Mouse (Mus musculus) liver, embryonic 16.5 days (tissue): ENCODE data around the gene Calcoco1. TPM values are rescaled to one million over a fixed set of nuclear protein-coding genes. Genes with fewer than 3 reads are reported as not detected.

Experiments used
- ATAC-seq: fragments of 200-750 bp; cut with Nextera tagmentation; 2 replicates; pipeline ENCODE4 v1.8.0; 2017; ENCODE audit warnings: low read depth, mild to moderate bottlenecking, moderate number of reproducible peaks, moderate library complexity
- H3K27ac ChIP-seq: fragments of 300-500 bp; sonication (generic); 2 replicates; pipeline ENCODE4 v1.5.1; 2014; ENCODE audit warnings: mild to moderate bottlenecking, low read length
- H3K27me3 ChIP-seq: fragments of 300-500 bp; sonication (generic); 2 replicates; pipeline ENCODE4 v1.6.1; 2014; ENCODE audit warnings: low read depth, low read length, mixed read lengths; ENCODE audit not compliant: control insufficient read depth, insufficient read depth
- H3K36me3 ChIP-seq: fragments of 300-500 bp; sonication (generic); 2 replicates; pipeline ENCODE4 v1.6.1; 2014; ENCODE audit warnings: mild to moderate bottlenecking; ENCODE audit not compliant: control insufficient read depth, insufficient read depth
- H3K4me1 ChIP-seq: fragments of 300-500 bp; sonication (generic); 2 replicates; pipeline ENCODE4 v1.6.1; 2014; ENCODE audit warnings: low read depth, low read length, mixed read lengths; ENCODE audit not compliant: control insufficient read depth
- H3K4me2 ChIP-seq: fragments of 300-500 bp; sonication (generic); 2 replicates; pipeline ENCODE4 v1.6.1; 2014; ENCODE audit warnings: low read depth, low read length, mixed read lengths
- H3K4me3 ChIP-seq: fragments of 300-500 bp; sonication (generic); 2 replicates; pipeline ENCODE4 v1.5.1; 2014; ENCODE audit warnings: low read depth, mild to moderate bottlenecking, low read length
- H3K9ac ChIP-seq: fragments of 300-500 bp; sonication (generic); 2 replicates; pipeline ENCODE4 v1.6.1; 2014; ENCODE audit warnings: low read depth, low read length
- H3K9me3 ChIP-seq: fragments of 300-500 bp; sonication (generic); replicated peaks from 2 replicates; pipeline ENCODE4 v1.6.1; 2016; ENCODE audit warnings: low read length; ENCODE audit not compliant: control insufficient read depth
- WGBS: fragments of 180-500 bp; shearing (Covaris S2); extraction: QIAGEN DNeasy Blood & Tissue Kit; methylation state at CpG from one replicate; pipeline ENCODE4 v1.1.7; 2014; ENCODE audit not compliant: insufficient replicate concordance; 5-methylcytosine and 5-hydroxymethylcytosine counted together
- polyA plus RNA-seq: library from polyadenylated mRNA; unstranded; fragments of >200 nt; fragmentation: Nextera tagmentation; extraction: Ambion mirVana; gene quantifications from 2 replicates; pipeline ENCODE4 v1.2.1, GENCODE M21; 2015

Calcoco1 gene
- polyA plus RNA-seq, 1 experiment from 2014 or later, result 18.2 TPM

GRCm38 (mm10) chr15:102750241-102750640 lies 28.3 kb upstream of the Calcoco1 start:
- Histone ChIP-seq H3K9ac (no peak overlapping the region), H3K4me1 (no peaks in the 10 kb centered on the region), H3K27me3 (peaks cover 46% of the 10 kb centered on the region), H3K4me2 (no peak overlapping the region), H3K9me3 (no peaks in the 10 kb centered on the region), H3K27ac (no peak overlapping the region), H3K36me3 (no peaks in the 10 kb centered on the region), H3K4me3 (no peak overlapping the region)
- ATAC-seq, result no peak
- 51% methylated on average over 5 of the region's 5 CpGs for WGBS

- Histone ChIP-seq H3K27ac (no peak overlapping the region), H3K27me3 (peaks cover 53% of the 10 kb centered on the region), H3K4me2 (no peak overlapping the region), H3K36me3 (no peaks in the 10 kb centered on the region), H3K9ac (no peak overlapping the region), H3K4me1 (no peaks in the 10 kb centered on the region), H3K9me3 (no peaks in the 10 kb centered on the region), H3K4me3 (no peak overlapping the region)
- no peak for ATAC-seq
- 64% methylated on average over 1 of the region's 1 CpGs for WGBS
Measured at GRCm38 (mm10) chr15:102749103-102749502, 27.1 kb upstream of the Calcoco1 start.

- WGBS, result 29% methylated on average over 8 of the region's 8 CpGs
- no peak overlapping the region for H3K9ac ChIP-seq
- H3K4me2 ChIP-seq, result no peak overlapping the region
- ATAC-seq, result no peak
- H3K4me1 ChIP-seq, result no peaks in the 10 kb centered on the region
- no peak overlapping the region for H3K27ac ChIP-seq
- H3K36me3 ChIP-seq, result no peaks in the 10 kb centered on the region
- H3K27me3 ChIP-seq, result peaks cover 63% of the 10 kb centered on the region
- no peak overlapping the region for H3K4me3 ChIP-seq
- no peaks in the 10 kb centered on the region for H3K9me3 ChIP-seq
Measured at GRCm38 (mm10) chr15:102747853-102748252, 25.9 kb upstream of the Calcoco1 start.

- no peaks in the 10 kb centered on the region for H3K4me1 ChIP-seq
- peak overlapping the region; percentile 11; the same call in 1 of the 2 replicates for H3K4me3 ChIP-seq
- peak overlapping the region; percentile 4; the same call in 1 of the 2 replicates for H3K4me2 ChIP-seq
- H3K27ac ChIP-seq, result no peak overlapping the region
- H3K36me3 ChIP-seq, result no peaks in the 10 kb centered on the region
- WGBS, result under 1% methylated on average over 20 of the region's 20 CpGs
- peaks cover 65% of the 10 kb centered on the region for H3K27me3 ChIP-seq
- ATAC-seq, result no peak
- H3K9ac ChIP-seq, result no peak overlapping the region
- H3K9me3 ChIP-seq, result no peaks in the 10 kb centered on the region
Measured at GRCm38 (mm10) chr15:102747286-102747640, 25.3 kb upstream of the Calcoco1 start.

GRCm38 (mm10) chr15:102746488-102747285 lies 24.7 kb upstream of the Calcoco1 start:
- H3K9ac ChIP-seq, result no peak overlapping the region
- H3K4me2 ChIP-seq, result peak overlapping the region; percentile 4; the same call in 1 of the 2 replicates
- 2% methylated on average over 70 of the region's 75 CpGs for WGBS
- peak overlapping the region; percentile 11 for H3K4me3 ChIP-seq
- H3K9me3 ChIP-seq, result no peaks in the 10 kb centered on the region
- no peaks in the 10 kb centered on the region for H3K36me3 ChIP-seq
- no peaks in the 10 kb centered on the region for H3K4me1 ChIP-seq
- H3K27ac ChIP-seq, result no peak overlapping the region
- ATAC-seq, result no peak
- H3K27me3 ChIP-seq, result peaks cover 65% of the 10 kb centered on the region

- WGBS, result 12% methylated on average over 11 of the region's 11 CpGs
- Histone ChIP-seq H3K27me3 (peaks cover 66% of the 10 kb centered on the region), H3K27ac (no peak overlapping the region), H3K4me3 (no peak overlapping the region), H3K9me3 (no peaks in the 10 kb centered on the region), H3K4me1 (no peaks in the 10 kb centered on the region), H3K4me2 (no peak overlapping the region), H3K9ac (no peak overlapping the region), H3K36me3 (no peaks in the 10 kb centered on the region)
- ATAC-seq, result no peak
Measured at GRCm38 (mm10) chr15:102746126-102746487, 24.1 kb upstream of the Calcoco1 start.

- no peak overlapping the region for H3K4me3 ChIP-seq
- no peaks in the 10 kb centered on the region for H3K4me1 ChIP-seq
- no peak overlapping the region for H3K4me2 ChIP-seq
- no peak overlapping the region for H3K27ac ChIP-seq
- no peaks in the 10 kb centered on the region for H3K9me3 ChIP-seq
- no peaks in the 10 kb centered on the region for H3K36me3 ChIP-seq
- WGBS, result 18% methylated on average over 5 of the region's 5 CpGs
- peaks cover 67% of the 10 kb centered on the region for H3K27me3 ChIP-seq
- no peak overlapping the region for H3K9ac ChIP-seq
- ATAC-seq, result no peak
Measured at GRCm38 (mm10) chr15:102745387-102745786, 23.4 kb upstream of the Calcoco1 start.

- H3K4me2 ChIP-seq, result no peak overlapping the region
- no peak overlapping the region for H3K9ac ChIP-seq
- 14% methylated on average over 9 of the region's 9 CpGs for WGBS
- H3K4me1 ChIP-seq, result no peaks in the 10 kb centered on the region
- H3K36me3 ChIP-seq, result no peaks in the 10 kb centered on the region
- no peak overlapping the region for H3K4me3 ChIP-seq
- H3K27ac ChIP-seq, result no peak overlapping the region
- H3K27me3 ChIP-seq, result peaks cover 67% of the 10 kb centered on the region
- no peak for ATAC-seq
- no peaks in the 10 kb centered on the region for H3K9me3 ChIP-seq
Measured at GRCm38 (mm10) chr15:102744831-102745230, 22.9 kb upstream of the Calcoco1 start.

GRCm38 (mm10) chr15:102744416-102744815 lies 22.4 kb upstream of the Calcoco1 start:
- WGBS, result 11% methylated on average over 7 of the region's 7 CpGs

More at GRCm38 (mm10) chr15:102744416-102744815, 22.4 kb upstream of the Calcoco1 start:
- Histone ChIP-seq H3K4me3 (no peak overlapping the region), H3K4me2 (no peak overlapping the region), H3K27me3 (peaks cover 67% of the 10 kb centered on the region), H3K9ac (no peak overlapping the region), H3K9me3 (no peaks in the 10 kb centered on the region), H3K4me1 (no peaks in the 10 kb centered on the region), H3K27ac (no peak overlapping the region), H3K36me3 (no peaks in the 10 kb centered on the region)
- no peak for ATAC-seq
